Mouse (Mus musculus) embryonic facial prominence, embryonic 14.5 days (tissue): ENCODE results near the gene Fstl1. TPM values are rescaled to one million over a fixed set of nuclear protein-coding genes. Genes with fewer than 3 reads are reported as not detected.
A peak's percentile ranks its signal among the peaks of the same experiment; 100 is the strongest.

Source experiments
- ATAC-seq: fragments of 200-750 bp; cut with Nextera tagmentation; 2 replicates; pipeline ENCODE4 v1.8.0; 2017; ENCODE audit warnings: low read depth, moderate number of reproducible peaks, moderate TSS enrichment
- DNase-seq: peaks from one replicate; pipeline ENCODE4 v3.0.0-alpha.2; 2015; ENCODE audit warnings: low spot score
- H3K27ac ChIP-seq: fragments of 300-500 bp; sonication (generic); replicated peaks from 2 replicates; pipeline ENCODE4 v1.5.1; 2014; ENCODE audit warnings: low read depth, mild to moderate bottlenecking, low read length, moderate library complexity
- H3K27me3 ChIP-seq: fragments of 300-500 bp; sonication (generic); replicated peaks from 2 replicates; pipeline ENCODE4 v1.6.1; 2014; ENCODE audit warnings: low read length; ENCODE audit not compliant: control insufficient read depth, insufficient read depth
- H3K36me3 ChIP-seq: fragments of 300-500 bp; sonication (generic); 2 replicates; pipeline ENCODE4 v1.6.1; 2014; ENCODE audit warnings: low read length, mixed read lengths; ENCODE audit not compliant: control insufficient read depth, insufficient read depth
- H3K4me1 ChIP-seq: fragments of 300-500 bp; sonication (generic); 2 replicates; pipeline ENCODE4 v1.6.1; 2014; ENCODE audit warnings: antibody characterized with exemption, low read length; ENCODE audit not compliant: control insufficient read depth, insufficient read depth
- H3K4me2 ChIP-seq: fragments of 300-500 bp; sonication (generic); 2 replicates; pipeline ENCODE4 v1.6.1; 2014; ENCODE audit warnings: low read depth, mild to moderate bottlenecking, low read length, moderate library complexity, mixed read lengths
- H3K4me3 ChIP-seq: fragments of 300-500 bp; sonication (generic); 2 replicates; pipeline ENCODE4 v1.5.1; 2014; ENCODE audit warnings: low read depth, mild to moderate bottlenecking, low read length
- H3K9ac ChIP-seq: fragments of 300-500 bp; sonication (generic); 2 replicates; pipeline ENCODE4 v1.6.1; 2014; ENCODE audit warnings: low read depth, mild to moderate bottlenecking, low read length, moderate library complexity, mixed read lengths
- H3K9me3 ChIP-seq: fragments of 300-500 bp; sonication (generic); 2 replicates; pipeline ENCODE4 v1.6.1; 2016; ENCODE audit warnings: low read length; ENCODE audit not compliant: control insufficient read depth
- WGBS: fragments of 180-500 bp; shearing (Covaris S2); extraction: QIAGEN DNeasy Blood & Tissue Kit; methylation state at CpG from one replicate; pipeline ENCODE4 v1.1.7; 2014; 5-methylcytosine and 5-hydroxymethylcytosine counted together
- polyA plus RNA-seq: library from polyadenylated mRNA; unstranded; fragments of >200 nt; fragmentation: Nextera tagmentation; extraction: Ambion mirVana; gene quantifications from 2 replicates; pipeline ENCODE4 v1.2.1, GENCODE M21; 2014

Fstl1 gene
- polyA plus RNA-seq, 1 experiment from 2014 or later = 833 TPM

- WGBS = 21% methylated on average over 5 of the region's 5 CpGs
- ATAC-seq = no peak
These were observed 74.7 kb downstream of the Fstl1 start for GRCm38 (mm10) chr16:37851366-37851765.

DNA sequence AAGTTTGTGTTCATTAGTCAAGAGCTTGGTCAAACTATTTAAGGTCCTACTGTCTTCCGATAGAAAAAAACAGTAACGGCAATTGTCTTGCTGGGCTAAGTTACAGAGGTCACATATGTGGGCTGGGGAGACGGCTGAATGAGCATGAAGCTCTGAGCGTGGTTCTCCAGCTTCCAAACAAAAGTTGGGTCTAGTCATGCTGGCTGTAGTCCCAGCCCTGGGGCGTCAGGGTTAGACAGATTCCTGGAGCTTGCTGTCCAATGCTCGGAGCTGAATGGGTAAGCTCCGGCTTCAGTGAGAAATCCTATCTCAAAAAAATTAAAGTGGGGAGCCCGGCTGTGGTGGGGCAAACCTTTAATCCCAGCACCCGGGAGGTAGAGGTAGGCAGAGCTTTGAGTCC is 76.6 kb downstream of the Fstl1 start:
- DNase-seq (peak; percentile 57), ATAC-seq (no peak)
- H3K27ac ChIP-seq = no peak overlapping the region
- H3K27me3 ChIP-seq = no peaks in the 10 kb centered on the region
- H3K36me3 ChIP-seq = no peaks in the 10 kb centered on the region
- H3K4me1 ChIP-seq = peaks cover 20% of the 10 kb centered on the region
- no peak overlapping the region for H3K9ac ChIP-seq
- H3K4me3 ChIP-seq = no peak overlapping the region
- H3K9me3 ChIP-seq = no peaks in the 10 kb centered on the region
- peak overlapping the region; percentile 46; the same call in 1 of the 2 replicates for H3K4me2 ChIP-seq
- 47% methylated on average over 9 of the region's 9 CpGs for WGBS

More at GRCm38 (mm10) chr16:37851366-37851765, 74.7 kb downstream of the Fstl1 start:
- no peaks in the 10 kb centered on the region for H3K27me3 ChIP-seq
- 0 out of 2 replicates have a peak overlapping the region, but pooled peaks have one; percentile 21 for H3K27ac ChIP-seq
- DNase-seq = peak; percentile 61
- no peak overlapping the region for H3K4me3 ChIP-seq
- H3K4me1 ChIP-seq = peaks cover 20% of the 10 kb centered on the region
- H3K9ac ChIP-seq = no peak overlapping the region
- H3K4me2 ChIP-seq = no peak overlapping the region
- no peaks in the 10 kb centered on the region for H3K36me3 ChIP-seq
- no peaks in the 10 kb centered on the region for H3K9me3 ChIP-seq

DNA sequence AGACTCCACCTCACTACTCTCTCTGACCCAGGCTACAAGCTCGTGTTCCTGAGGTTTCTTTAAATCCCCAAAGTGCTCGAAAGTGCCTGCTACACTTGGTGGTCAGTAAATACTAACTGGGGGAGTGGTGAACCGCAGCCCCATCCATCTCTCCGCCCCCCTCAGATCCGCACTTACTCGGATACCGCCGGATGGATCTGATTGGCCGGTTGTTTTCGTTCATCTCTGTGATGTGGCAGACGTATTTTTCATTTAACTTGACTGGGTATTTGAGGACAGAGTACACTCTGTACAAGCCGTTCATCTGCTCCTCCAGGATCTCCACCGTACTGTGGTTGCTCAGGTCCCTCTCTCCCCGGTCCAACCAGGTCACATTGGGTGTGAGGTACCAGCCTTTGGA is 77.4 kb downstream of the Fstl1 start:
- H3K4me2 ChIP-seq = peak overlapping the region; percentile 46
- 42% methylated on average over 14 of the region's 14 CpGs for WGBS
- H3K27me3 ChIP-seq = no peaks in the 10 kb centered on the region
- peaks cover 20% of the 10 kb centered on the region for H3K4me1 ChIP-seq
- no peak overlapping the region for H3K9ac ChIP-seq
- peak overlapping the region; percentile 13; the same call in 1 of the 2 replicates for H3K4me3 ChIP-seq
- DNase-seq (peak; percentile 45), ATAC-seq (peak; percentile 39; the same call in 1 of the 2 replicates)
- no peaks in the 10 kb centered on the region for H3K36me3 ChIP-seq
- H3K9me3 ChIP-seq = no peaks in the 10 kb centered on the region
- H3K27ac ChIP-seq = no peak overlapping the region

DNA sequence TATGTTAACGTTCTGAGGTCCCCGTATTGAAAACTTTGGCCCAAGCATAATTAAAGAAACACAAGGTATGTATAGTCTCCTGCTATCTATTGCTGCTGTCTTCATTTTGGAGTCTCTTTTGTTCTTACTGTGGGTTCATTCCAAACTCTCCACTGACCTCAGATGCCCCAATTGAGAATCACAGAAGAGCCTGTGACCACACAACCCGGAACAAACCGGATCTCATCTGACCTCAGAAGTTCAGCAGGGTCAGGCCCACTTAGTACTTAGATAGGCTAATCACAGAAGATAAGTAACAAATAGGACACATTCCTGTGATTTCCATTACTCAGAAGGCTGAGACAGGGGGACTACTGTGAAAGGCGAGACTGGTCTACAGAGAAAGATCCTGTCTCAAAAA is 77.9 kb downstream of the Fstl1 start:
- Histone ChIP-seq H3K9ac (no peak overlapping the region), H3K27me3 (no peaks in the 10 kb centered on the region), H3K27ac (no peak overlapping the region), H3K9me3 (no peaks in the 10 kb centered on the region), H3K36me3 (no peaks in the 10 kb centered on the region), H3K4me1 (peaks cover 20% of the 10 kb centered on the region), H3K4me3 (no peak overlapping the region), H3K4me2 (peak overlapping the region; percentile 46; the same call in 1 of the 2 replicates)
- DNase-seq = no peak
- 36% methylated on average over 5 of the region's 5 CpGs for WGBS
- ATAC-seq = no peak

DNA sequence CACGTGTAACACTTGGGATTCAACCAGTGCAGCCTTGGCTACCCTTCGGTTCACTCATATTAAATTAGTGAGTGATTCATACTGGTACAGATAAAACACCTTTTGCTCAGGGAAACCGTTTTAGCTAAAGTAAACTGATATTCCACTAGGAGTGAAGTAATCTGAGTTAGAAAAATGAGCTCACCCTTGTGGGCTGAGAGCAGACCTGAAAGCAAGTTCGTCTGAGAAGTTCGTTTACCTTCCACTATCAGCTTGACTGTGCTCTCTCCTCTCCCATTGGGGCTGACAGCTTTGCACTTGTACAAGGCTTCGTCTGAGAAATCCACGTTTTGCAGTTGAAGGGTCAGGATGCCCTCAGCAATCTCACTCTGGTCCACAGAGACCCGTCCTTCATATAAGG is 78.9 kb downstream of the Fstl1 start:
- no peak for ATAC-seq
- no peaks in the 10 kb centered on the region for H3K27me3 ChIP-seq
- H3K9ac ChIP-seq = no peak overlapping the region
- H3K4me3 ChIP-seq = no peak overlapping the region
- no peak overlapping the region for H3K27ac ChIP-seq
- DNase-seq = no peak
- WGBS = 53% methylated on average over 8 of the region's 8 CpGs
- no peak overlapping the region for H3K4me2 ChIP-seq
- no peaks in the 10 kb centered on the region for H3K36me3 ChIP-seq
- H3K9me3 ChIP-seq = no peaks in the 10 kb centered on the region
- H3K4me1 ChIP-seq = peaks cover 20% of the 10 kb centered on the region

GRCm38 (mm10) chr16:37856327-37856726 is 79.7 kb downstream of the Fstl1 start:
- 70% methylated on average over 3 of the region's 3 CpGs for WGBS
- Histone ChIP-seq H3K4me1 (peaks cover 19% of the 10 kb centered on the region), H3K4me3 (no peak overlapping the region), H3K27ac (no peak overlapping the region), H3K9ac (no peak overlapping the region), H3K36me3 (no peaks in the 10 kb centered on the region), H3K9me3 (no peaks in the 10 kb centered on the region), H3K27me3 (no peaks in the 10 kb centered on the region), H3K4me2 (no peak overlapping the region)
- no peak for ATAC-seq
- DNase-seq = no peak

GRCm38 (mm10) chr16:37857495-37857894 is 80.8 kb downstream of the Fstl1 start:
- H3K4me1 ChIP-seq = peaks cover 14% of the 10 kb centered on the region
- no peak overlapping the region for H3K27ac ChIP-seq
- no peaks in the 10 kb centered on the region for H3K27me3 ChIP-seq
- H3K36me3 ChIP-seq = no peaks in the 10 kb centered on the region
- no peak overlapping the region for H3K9ac ChIP-seq
- WGBS = 82% methylated on average over 8 of the region's 8 CpGs
- H3K4me3 ChIP-seq = no peak overlapping the region
- H3K9me3 ChIP-seq = no peaks in the 10 kb centered on the region
- ATAC-seq (no peak), DNase-seq (no peak)
- H3K4me2 ChIP-seq = no peak overlapping the region

DNA sequence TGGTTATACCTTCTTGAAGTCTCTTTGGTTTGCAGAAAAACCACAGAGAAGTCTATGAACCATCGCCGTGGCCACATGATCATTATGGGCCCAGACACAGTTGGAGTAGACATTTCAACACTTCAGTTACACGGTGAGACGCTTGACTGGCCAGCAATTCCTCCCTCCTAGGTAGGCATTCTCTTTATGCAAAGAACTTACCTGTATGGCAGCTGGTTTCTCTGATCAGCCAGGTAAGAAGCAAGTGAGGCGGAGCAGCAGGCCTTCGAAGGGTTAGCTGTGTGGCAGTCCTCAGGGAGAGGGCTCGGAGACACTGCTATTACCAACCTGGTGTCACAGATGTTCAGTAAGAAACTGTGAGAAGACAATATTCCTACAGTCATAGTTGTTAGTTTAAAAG is 83.5 kb downstream of the Fstl1 start:
- DNase-seq (no peak), ATAC-seq (no peak)
- 69% methylated on average over 7 of the region's 7 CpGs for WGBS
- Histone ChIP-seq H3K9ac (no peak overlapping the region), H3K36me3 (no peaks in the 10 kb centered on the region), H3K4me3 (no peak overlapping the region), H3K9me3 (no peaks in the 10 kb centered on the region), H3K27me3 (no peaks in the 10 kb centered on the region), H3K4me1 (no peaks in the 10 kb centered on the region), H3K4me2 (no peak overlapping the region), H3K27ac (no peak overlapping the region)

GRCm38 (mm10) chr16:37861029-37861428 is 84.4 kb downstream of the Fstl1 start, which contains the start of gene Gm36028:
TSS of gene Gm36028 (minus strand) at chr16:37861146.
- no peaks in the 10 kb centered on the region for H3K4me1 ChIP-seq
- H3K4me2 ChIP-seq = no peak within 1 kb of the TSS
- WGBS = 76% methylated on average over 7 of the region's 7 CpGs
- no peaks in the 10 kb centered on the region for H3K9me3 ChIP-seq
- no peak within 1 kb of the TSS for H3K27ac ChIP-seq
- no peaks in the 10 kb centered on the region for H3K27me3 ChIP-seq
- no peaks in the 10 kb centered on the region for H3K36me3 ChIP-seq
- no peak within 1 kb of the TSS for H3K4me3 ChIP-seq
- no peak within 1 kb of the TSS for H3K9ac ChIP-seq
- DNase-seq (no peak), ATAC-seq (no peak)
